Mouse (Mus musculus): ENCODE measurements at regions not wholly inside any gene's neighbourhood (a gene's known extent, or its start where the extent isn't known, plus 50 kb on each side); places are given as distances from the start of the nearest gene placed in this dataset.

GRCm38 (mm10) chr3:50615384-50616285, 172.2 kb upstream of the Slc7a11 start:
- Histone ChIP-seq H3K9me3 (replicated peaks; ENCODE audit: insufficient read depth, low read length) (no peaks in the 10 kb centered on the region), H3K36me3 (ENCODE audit: control insufficient read depth in 1 of 2, insufficient read depth in 2 of 2, low read length in 2 of 2) (peaks cover 0 to 25% of the 10 kb centered on the region in 2 experiments; a peak in 2 of 4 replicates), H3K4me3 (ENCODE audit: control insufficient read depth in 1 of 2, insufficient read depth in 1 of 2, low read depth in 2 of 2, low read length in 2 of 2) (peak overlapping the region in 1 of 2 experiments; percentile 18; a peak in 2 of 4 replicates), H3K9ac (ENCODE audit: control insufficient read depth, low read depth, low read length, poor library complexity, severe bottlenecking) (no peak overlapping the region), H3K27me3 (ENCODE audit: control insufficient read depth in 1 of 2, insufficient read depth in 2 of 2, low read length in 2 of 2) (no peaks in the 10 kb centered on the region), H3K79me2 (ENCODE audit: control insufficient read depth, insufficient read depth, low read length, poor library complexity) (no peaks in the 10 kb centered on the region), H3K27ac (ENCODE audit: control insufficient read depth, low read depth, low read length) (peak overlapping the region; percentile 50), H3K4me1 (ENCODE audit: control insufficient read depth in 1 of 2, insufficient read depth in 2 of 2, low read length in 2 of 2) (peaks cover 7 to 18% of the 10 kb centered on the region in 2 experiments)
- peak; percentile 84 for DNase-seq (ENCODE audit: low read depth, low spot score)
- TF ChIP-seq TAL1 (IDR thresholded peaks at IDR 0.05; ENCODE audit: low read length) (no peak), ZMIZ1 (IDR thresholded peaks at IDR 0.05; ENCODE audit: low read depth, low read length) (no peak), GABPA (IDR thresholded peaks at IDR 0.05; ENCODE audit: low read depth, low read length) (no peak), NRF1 (IDR thresholded peaks at IDR 0.05; ENCODE audit: insufficient read depth, low read depth, low read length, poor library complexity, severe bottlenecking) (no peak), JUND (IDR thresholded peaks at IDR 0.05; ENCODE audit: low read depth, low read length) (no peak), EP300 (IDR thresholded peaks at IDR 0.05; ENCODE audit: low read depth in 1 of 2, low read length in 2 of 2) (peak; percentile 55 to 73; a peak in 3 of 4 replicates), ZKSCAN1 (IDR thresholded peaks at IDR 0.05; ENCODE audit: low read depth, low read length) (no peak), RAD21 (IDR thresholded peaks at IDR 0.05; ENCODE audit: low read depth, low read length) (no peak), MYB (IDR thresholded peaks at IDR 0.05; ENCODE audit: low read depth, low read length) (no peak), CHD1 (IDR thresholded peaks at IDR 0.05; ENCODE audit: low read depth, low read length) (no peak), RCOR1 (IDR thresholded peaks at IDR 0.05; ENCODE audit: low read depth, low read length) (0 out of 2 replicates have a peak, but pooled peaks have one; percentile 46), UBTF (IDR thresholded peaks at IDR 0.05; ENCODE audit: borderline replicate concordance, insufficient read depth, low read depth, low read length) (no peak), MAZ (IDR thresholded peaks at IDR 0.05; ENCODE audit: low read depth, low read length) (no peak), POLR2AphosphoS5 (IDR thresholded peaks at IDR 0.05; ENCODE audit: borderline replicate concordance, low read depth, low read length) (no peak), ZNF384 (IDR thresholded peaks at IDR 0.05; ENCODE audit: low read depth, low read length) (no peak), MEF2A (IDR thresholded peaks at IDR 0.05; ENCODE audit: extremely low read depth, insufficient replicate concordance, low read depth, low read length, poor library complexity, severe bottlenecking) (no peak), ETS1 (IDR thresholded peaks at IDR 0.05; ENCODE audit: low read depth, low read length) (peak; percentile 53; the same call in 1 of the 2 replicates), TBP (IDR thresholded peaks at IDR 0.05; ENCODE audit: low read depth, low read length) (no peak), BHLHE40 (IDR thresholded peaks at IDR 0.05; ENCODE audit: borderline replicate concordance, low read depth, low read length) (0 out of 2 replicates have a peak, but pooled peaks have one; percentile 20), E2F4 (IDR thresholded peaks at IDR 0.05; ENCODE audit: borderline replicate concordance, low read depth, low read length) (no peak), MAX (IDR thresholded peaks at IDR 0.05; ENCODE audit: low read length) (0 out of 2 replicates have a peak, but pooled peaks have one; percentile 44), TCF12 (IDR thresholded peaks at IDR 0.05; ENCODE audit: low read depth, low read length) (no peak), CHD2 (IDR thresholded peaks at IDR 0.05; ENCODE audit: low read length) (no peak), NELFE (IDR thresholded peaks at IDR 0.05; ENCODE audit: low read depth, low read length) (no peak), USF2 (IDR thresholded peaks at IDR 0.05; ENCODE audit: borderline replicate concordance in 1 of 2, insufficient read depth in 1 of 2, low read depth in 1 of 2, low read length in 2 of 2) (0 out of 4 replicates have a peak, but pooled peaks of 1 of the 2 experiments have one; percentile 13), MYC (IDR thresholded peaks at IDR 0.05; ENCODE audit: low read depth, low read length) (peak; percentile 51; the same call in 1 of the 2 replicates), ELF1 (IDR thresholded peaks at IDR 0.05; ENCODE audit: low read depth, low read length) (peak; percentile 39; the same call in 1 of the 2 replicates), KAT2A (conservative IDR thresholded peaks at IDR 0.05; ENCODE audit: low read depth, low read length) (no peak), GATA1 (IDR thresholded peaks at IDR 0.05; ENCODE audit: low read depth, low read length) (no peak), SMC3 (IDR thresholded peaks at IDR 0.05; ENCODE audit: low read depth, low read length) (no peak), ZC3H11A (IDR thresholded peaks at IDR 0.05; ENCODE audit: low read depth, low read length) (no peak), POLR2A (IDR thresholded peaks at IDR 0.05; ENCODE audit: control insufficient read depth in 1 of 2, insufficient read depth in 1 of 2, low read depth in 1 of 2, low read length in 2 of 2, poor library complexity in 1 of 2) (no peak), SIN3A (IDR thresholded peaks at IDR 0.05; ENCODE audit: low read length) (peak; percentile 57), CTCF (IDR thresholded peaks at IDR 0.05 in 2 of 3, conservative IDR thresholded peaks at IDR 0.05 in 1 of 3; ENCODE audit: control insufficient read depth in 1 of 3, insufficient read depth in 1 of 3, low read depth in 2 of 3, low read length in 3 of 3, poor library complexity in 1 of 3, severe bottlenecking in 1 of 3) (no peak), POLR2AphosphoS2 (IDR thresholded peaks at IDR 0.05; ENCODE audit: low read length) (no peak)

All from MEL (cell line).